Mouse (Mus musculus) CH12.LX (cell line): ENCODE data around the gene Npc1l1. TPM values are rescaled to one million over a fixed set of nuclear protein-coding genes. Genes with fewer than 3 reads are reported as not detected.
A peak's percentile ranks its signal among the peaks of the same experiment; 100 is the strongest.

Source experiments
- DNase-seq: peaks from one replicate; pipeline ENCODE4 v3.0.0-alpha.2; 2013; ENCODE audit errors: extremely low read depth
- H3K27ac ChIP-seq: 2 replicates; pipeline ENCODE4 v1.5.1; 2012; ENCODE audit warnings: low read depth, mild to moderate bottlenecking, control low read depth, moderate library complexity; ENCODE audit not compliant: insufficient read depth
- H3K27me3 ChIP-seq: replicated peaks from 2 replicates; pipeline ENCODE3; 2012; ENCODE audit warnings: inconsistent platforms
- H3K36me3 ChIP-seq, 2 experiments: replicated peaks in 1 of 2; 2 replicates each; pipeline versions ENCODE3 to v1.6.1; 2012; ENCODE audit warnings: inconsistent platforms in 1 of 2, low read length in 1 of 2, mild to moderate bottlenecking in 1 of 2, mixed read lengths in 1 of 2, moderate library complexity in 1 of 2; ENCODE audit not compliant: control insufficient read depth in 1 of 2, insufficient read depth in 1 of 2
- H3K4me1 ChIP-seq, 2 experiments: 2 replicates each; pipeline ENCODE4 v1.6.1; 2012; ENCODE audit warnings: inconsistent platforms in 1 of 2, moderate library complexity in 1 of 2; ENCODE audit not compliant: insufficient read depth in 2 of 2, control insufficient read depth in 1 of 2
- H3K4me2 ChIP-seq: 2 replicates; pipeline ENCODE4 v1.6.1; 2012; ENCODE audit warnings: low read depth, mild to moderate bottlenecking, control low read depth; ENCODE audit not compliant: poor library complexity, insufficient read depth, severe bottlenecking
- H3K4me3 ChIP-seq, 3 experiments: fragments of 150-350 bp in 1 of 3; sonication (generic) in 1 of 3; replicated peaks in 1 of 3; 2 replicates each; pipeline versions ENCODE3 to v1.5.1; 2011 to 2012; ENCODE audit warnings: low read depth in 2 of 3, low read length in 2 of 3, mild to moderate bottlenecking in 2 of 3, moderate library complexity in 2 of 3, control low read depth in 1 of 3, improper control_type of control experiment in 1 of 3, inconsistent platforms in 1 of 3, mixed read lengths in 1 of 3; ENCODE audit not compliant: poor library complexity in 1 of 3
- H3K79me2 ChIP-seq: replicated peaks from 2 replicates; pipeline ENCODE4 v1.6.1; 2012; ENCODE audit warnings: mild to moderate bottlenecking, moderate library complexity; ENCODE audit not compliant: control insufficient read depth, poor library complexity, insufficient read depth, severe bottlenecking; ENCODE audit errors: extremely low read depth
- H3K9ac ChIP-seq: 2 replicates; pipeline ENCODE4 v1.6.1; 2012; ENCODE audit warnings: low read depth, mild to moderate bottlenecking, control low read depth, moderate library complexity; ENCODE audit not compliant: insufficient read depth
- H3K9me3 ChIP-seq: replicated peaks from 2 replicates; pipeline ENCODE3; 2012; ENCODE audit warnings: low read length, inconsistent platforms, mixed read lengths
- BHLHE40 ChIP-seq: IDR thresholded peaks from 2 replicates; pipeline ENCODE4 v1.6.1; 2011; ENCODE audit warnings: mild to moderate bottlenecking, low read depth, low read length, improper control_type of control experiment
- CHD2 ChIP-seq: IDR thresholded peaks from 2 replicates; pipeline ENCODE4 v1.6.1; 2011; ENCODE audit warnings: low read length, improper control_type of control experiment
- CTCF ChIP-seq, 2 experiments: IDR thresholded peaks in 1 of 2; conservative IDR thresholded peaks in 1 of 2; 2 replicates each; pipeline ENCODE4 v1.5.1; 2011 to 2012; ENCODE audit warnings: low read depth in 2 of 2, low read length in 2 of 2, improper control_type of control experiment in 1 of 2, inconsistent platforms in 1 of 2, mild to moderate bottlenecking in 1 of 2, moderate library complexity in 1 of 2
- ELF1 ChIP-seq: IDR thresholded peaks from 2 replicates; pipeline ENCODE4 v1.6.1; 2014; ENCODE audit warnings: low read depth, mild to moderate bottlenecking, inconsistent platforms, low read length, improper control_type of control experiment
- HCFC1 ChIP-seq: IDR thresholded peaks from 2 replicates; pipeline ENCODE4 v1.6.1; 2012; ENCODE audit warnings: low read depth, mild to moderate bottlenecking, inconsistent platforms, low read length, improper control_type of control experiment
- IRF4 ChIP-seq: IDR thresholded peaks from 2 replicates; pipeline ENCODE4 v1.6.1; 2014; ENCODE audit warnings: low read depth, mild to moderate bottlenecking, inconsistent platforms, low read length, improper control_type of control experiment
- JUN ChIP-seq: IDR thresholded peaks from 2 replicates; pipeline ENCODE4 v1.6.1; 2011; ENCODE audit warnings: low read depth, mild to moderate bottlenecking, low read length, improper control_type of control experiment, moderate library complexity; ENCODE audit not compliant: insufficient read depth
- JUND ChIP-seq: conservative IDR thresholded peaks from 2 replicates; pipeline ENCODE4 v1.6.1; 2011; ENCODE audit warnings: low read depth, low read length, improper control_type of control experiment
- KAT2A ChIP-seq: IDR thresholded peaks from 2 replicates; pipeline ENCODE4 v1.6.1; 2012; ENCODE audit warnings: low read length, improper control_type of control experiment, inconsistent platforms; ENCODE audit not compliant: insufficient replicate concordance
- MAFK ChIP-seq: IDR thresholded peaks from 2 replicates; pipeline ENCODE4 v1.6.1; 2011; ENCODE audit warnings: low read length, improper control_type of control experiment; ENCODE audit not compliant: insufficient replicate concordance
- MAX ChIP-seq: IDR thresholded peaks from 2 replicates; pipeline ENCODE4 v1.6.1; 2011; ENCODE audit warnings: low read length, improper control_type of control experiment
- MAZ ChIP-seq: IDR thresholded peaks from 2 replicates; pipeline ENCODE4 v1.6.1; 2012; ENCODE audit warnings: low read depth, mild to moderate bottlenecking, inconsistent platforms, low read length, improper control_type of control experiment, moderate library complexity
- MYC ChIP-seq: IDR thresholded peaks from 2 replicates; pipeline ENCODE4 v1.6.1; 2011; ENCODE audit warnings: low read depth, mild to moderate bottlenecking, improper control_type of control experiment, low read length
- PAX5 ChIP-seq: IDR thresholded peaks from 2 replicates; pipeline ENCODE4 v1.6.1; 2012; ENCODE audit warnings: low read length, inconsistent platforms, mixed read lengths
- POLR2A ChIP-seq: IDR thresholded peaks from 2 replicates; pipeline ENCODE4 v1.6.1; 2011; ENCODE audit warnings: low read depth, mild to moderate bottlenecking, improper control_type of control experiment, low read length
- RAD21 ChIP-seq: IDR thresholded peaks from 2 replicates; pipeline ENCODE4 v1.6.1; 2011; ENCODE audit warnings: low read depth, mild to moderate bottlenecking, low read length, improper control_type of control experiment, moderate library complexity
- SIN3A ChIP-seq: IDR thresholded peaks from 2 replicates; pipeline ENCODE4 v1.6.1; 2012; ENCODE audit warnings: low read length, improper control_type of control experiment, inconsistent platforms
- SMC3 ChIP-seq: IDR thresholded peaks from 2 replicates; pipeline ENCODE4 v1.6.1; 2011; ENCODE audit warnings: low read depth, low read length, improper control_type of control experiment
- TBP ChIP-seq: conservative IDR thresholded peaks from 2 replicates; pipeline ENCODE4 v1.6.1; 2011; ENCODE audit warnings: low read depth, low read length, improper control_type of control experiment
- ZKSCAN1 ChIP-seq: IDR thresholded peaks from 2 replicates; pipeline ENCODE4 v1.6.1; 2012; ENCODE audit warnings: low read depth, inconsistent platforms, low read length, improper control_type of control experiment, borderline replicate concordance
- ZMIZ1 ChIP-seq: IDR thresholded peaks from 2 replicates; pipeline ENCODE4 v1.6.1; 2012; ENCODE audit warnings: low read depth, mild to moderate bottlenecking, inconsistent platforms, low read length, improper control_type of control experiment
- ZNF384 ChIP-seq: IDR thresholded peaks from 2 replicates; pipeline ENCODE4 v1.6.1; 2012; ENCODE audit warnings: low read depth, low read length, improper control_type of control experiment, inconsistent platforms
- dilution Hi-C: fragments of 300-500 bp; cut with MboI; formaldehyde crosslinking; loops from 2 replicates; pipeline ENCODE4 v1.14.3; 2020; ENCODE audit warnings: low sequenced_read_pairs; ENCODE audit not compliant: extremely low pct_unique_long_range_greater_than_20kb, extremely low pct_ligation_motif_present
- in situ Hi-C: fragments of 300-500 bp; cut with MboI; formaldehyde crosslinking; loops from 3 replicates; pipeline ENCODE4 v1.14.3; 2019; ENCODE audit warnings: low sequenced_read_pairs, low pct_ligation_motif_present, low pct_unique_long_range_greater_than_20kb, mixed read lengths
- polyA plus RNA-seq: library from polyadenylated mRNA; unstranded; fragments of >175 nt; gene quantifications from 2 replicates; pipeline ENCODE4 v1.2.1, GENCODE M21; 2012; ENCODE audit warnings: low read depth; ENCODE audit not compliant: insufficient read length
- total RNA-seq, 2 experiments: library from RNA; depleted of rRNA; stranded (reverse); fragments of 300-350 nt in 1 of 2; fragments of >200 nt in 1 of 2; gene quantifications; 2 replicates each; pipeline ENCODE4 v1.2.3; 2012 to 2014

Gene Npc1l1
- total and polyA plus RNA-seq, 3 experiments, result 0.05 to 0.09 TPM; not detected in 1

- no peak overlapping the region for H3K27ac ChIP-seq
- in situ Hi-C loops (no loop called here), dilution Hi-C loops (no loop called here)
- H3K36me3 ChIP-seq, result peaks cover 0 to 25% of the 10 kb centered on the region in 2 experiments
- peaks cover 28 to 80% of the 10 kb centered on the region in 2 experiments for H3K4me1 ChIP-seq
- peak; percentile 25 for TF ChIP-seq RAD21
- peak; percentile 17 for TF ChIP-seq SMC3
- peak in 1 of 2 experiments; percentile 45; a peak in 2 of 4 replicates for TF ChIP-seq CTCF (conservative IDR thresholded peaks at IDR 0.05 in 1 of 2, IDR thresholded peaks at IDR 0.05 in 1 of 2; ENCODE audit: low read depth in 2 of 2, low read length in 2 of 2)
- TF ChIP-seq ZMIZ1, result no peak
- no peak for TF ChIP-seq MYC
- no peak overlapping the region for H3K4me3 ChIP-seq
- H3K27me3 ChIP-seq, result no peaks in the 10 kb centered on the region
- H3K4me2 ChIP-seq, result no peak overlapping the region
- DNase-seq, result no peak
- H3K9me3 ChIP-seq, result no peaks in the 10 kb centered on the region
- H3K79me2 ChIP-seq, result peaks cover 58% of the 10 kb centered on the region
- H3K9ac ChIP-seq, result no peak overlapping the region
Measured at GRCm38 (mm10) chr11:6180811-6181399, 49.0 kb downstream of the Npc1l1 start.

- TF ChIP-seq PAX5 (no peak), JUND (no peak), IRF4 (no peak), POLR2A (no peak), ZKSCAN1 (no peak), SIN3A (no peak), HCFC1 (no peak), MAFK (no peak), JUN (no peak), MAZ (no peak), ELF1 (no peak), BHLHE40 (no peak), KAT2A (no peak), MAX (no peak), CHD2 (no peak), ZNF384 (no peak), MYC (no peak), TBP (no peak)
- H3K79me2 ChIP-seq, result peaks cover 60% of the 10 kb centered on the region
- in situ Hi-C loops, result no loop called here
- H3K4me2 ChIP-seq, result 0 out of 2 replicates have a peak overlapping the region, but pooled peaks have one; percentile 0
- H3K9ac ChIP-seq, result no peak overlapping the region
- peak overlapping the region in 1 of 3 experiments; percentile 19 for H3K4me3 ChIP-seq
- DNase-seq, result no peak
- H3K36me3 ChIP-seq, result peaks cover 0 to 22% of the 10 kb centered on the region in 2 experiments
- dilution Hi-C loops, result no loop called here
- peak overlapping the region; percentile 21; the same call in 1 of the 2 replicates for H3K27ac ChIP-seq
- H3K9me3 ChIP-seq, result no peaks in the 10 kb centered on the region
- H3K27me3 ChIP-seq, result no peaks in the 10 kb centered on the region
- H3K4me1 ChIP-seq, result peaks cover 35 to 85% of the 10 kb centered on the region in 2 experiments
Measured at GRCm38 (mm10) chr11:6179194-6179593, 50.7 kb downstream of the Npc1l1 start.
